Mouse (Mus musculus) lung, postnatal 36 days (tissue): ENCODE results near the gene Mindy3.

Source experiments
- DNase-seq: peaks from one replicate; pipeline ENCODE4 v3.0.0; 2022; ENCODE audit warnings: mixed read lengths

Gene Mindy3

DNA sequence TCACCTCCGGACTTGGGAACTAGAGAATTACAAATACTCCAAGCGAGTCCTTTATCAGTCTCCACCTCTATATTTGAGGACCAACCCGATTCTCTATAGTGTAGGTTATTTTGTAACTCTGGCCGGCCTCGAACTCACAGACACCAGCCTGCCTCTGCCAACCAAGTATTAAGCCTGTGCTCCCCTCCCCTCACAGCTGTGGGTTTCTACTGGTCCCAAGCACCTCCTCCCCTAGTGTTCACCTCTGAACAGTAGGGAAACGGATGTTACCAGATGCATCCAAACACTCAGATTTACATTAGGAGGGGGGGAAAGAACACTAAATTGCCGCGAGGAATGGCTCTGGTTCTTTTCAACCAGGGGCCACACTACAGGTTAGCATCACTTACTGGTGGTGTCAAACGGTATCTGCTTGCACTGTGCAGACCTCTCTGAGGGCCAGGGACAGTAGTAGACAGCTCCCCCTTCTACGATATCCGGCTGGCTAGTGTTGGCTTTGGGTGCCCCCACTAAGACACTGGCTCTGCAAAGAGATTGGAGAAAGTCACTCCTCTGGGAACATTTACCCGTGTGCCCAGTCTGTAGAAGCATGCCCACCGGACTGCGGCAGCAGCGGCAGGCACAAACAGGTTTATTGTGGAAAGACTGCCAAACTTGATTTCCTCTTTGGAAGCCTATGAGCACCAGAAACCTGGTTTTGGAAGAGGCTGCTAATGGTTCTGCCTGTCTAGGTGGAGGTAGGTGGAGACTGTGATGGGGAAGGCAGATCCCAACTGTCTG, 118.6 kb downstream of the Mindy3 start:
- no peak for DNase-seq

DNA sequence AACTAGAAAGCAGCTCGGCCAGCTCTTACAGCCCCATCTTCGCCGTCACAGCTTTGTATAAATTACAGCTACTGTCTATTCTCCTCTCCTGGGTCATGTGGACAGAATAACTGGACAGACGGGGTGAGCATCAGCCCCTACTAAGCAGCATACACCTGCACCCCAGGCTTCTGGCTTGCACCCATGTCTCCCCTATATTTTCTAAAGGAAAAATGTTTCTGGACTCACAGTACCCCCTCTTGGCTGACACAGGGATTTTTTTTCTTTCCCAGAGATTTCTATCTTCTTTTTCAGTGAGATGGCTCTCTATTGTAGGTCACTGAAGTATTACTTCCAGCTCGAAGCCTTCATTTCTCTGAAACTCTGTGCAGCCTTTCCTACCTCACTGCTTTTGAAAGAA, 122.0 kb downstream of the Mindy3 start:
- no peak for DNase-seq
